Mouse (Mus musculus): Measurements from ENCODE around the gene Abr. TPM values are rescaled to one million over a fixed set of nuclear protein-coding genes. Genes with fewer than 3 reads are reported as not detected.

Gene Abr
- polyA plus RNA-seq, 1 experiment from 2014 or later = 32.3 TPM

- Histone ChIP-seq H3K27me3 (ENCODE audit: control insufficient read depth, insufficient read depth, low read length) (no peaks in the 10 kb centered on the region), H3K36me3 (replicated peaks; ENCODE audit: control insufficient read depth, insufficient read depth, low read depth, low read length) (no peaks in the 10 kb centered on the region), H3K9me3 (replicated peaks; ENCODE audit: control insufficient read depth, low read length) (no peaks in the 10 kb centered on the region), H3K4me3 (ENCODE audit: low read depth, low read length) (no peak overlapping the region), H3K27ac (replicated peaks; ENCODE audit: low read depth, low read length) (no peak overlapping the region), H3K9ac (replicated peaks; ENCODE audit: low read length) (no peak overlapping the region), H3K4me2 (ENCODE audit: low read depth, low read length) (no peak overlapping the region), H3K4me1 (ENCODE audit: control insufficient read depth, insufficient read depth, low read length) (peaks cover 4% of the 10 kb centered on the region; the same call in 1 of the 2 replicates)
- ATAC-seq (replicated peaks; ENCODE audit: insufficient number of reproducible peaks, low FRiP score, low TSS enrichment, low read depth) (no peak), DNase-seq (ENCODE audit: low spot score) (no peak)
- WGBS = 79% methylated on average over 15 of the region's 15 CpGs
Observed at GRCm38 (mm10) chr11:76530168-76530935, 91.8 kb downstream of the Abr start.

GRCm38 (mm10) chr11:76529352-76530141 is 92.6 kb downstream of the Abr start:
- no peak overlapping the region for H3K9ac ChIP-seq (replicated peaks; ENCODE audit: low read length)
- no peak overlapping the region for H3K27ac ChIP-seq (replicated peaks; ENCODE audit: low read depth, low read length)
- no peak overlapping the region for H3K4me2 ChIP-seq (ENCODE audit: low read depth, low read length)
- H3K4me1 ChIP-seq (ENCODE audit: control insufficient read depth, insufficient read depth, low read length) = peaks cover 4% of the 10 kb centered on the region; the same call in 1 of the 2 replicates
- DNase-seq (ENCODE audit: low spot score) (no peak), ATAC-seq (replicated peaks; ENCODE audit: insufficient number of reproducible peaks, low FRiP score, low TSS enrichment, low read depth) (no peak)
- no peaks in the 10 kb centered on the region for H3K27me3 ChIP-seq (ENCODE audit: control insufficient read depth, insufficient read depth, low read length)
- H3K36me3 ChIP-seq (replicated peaks; ENCODE audit: control insufficient read depth, insufficient read depth, low read depth, low read length) = no peaks in the 10 kb centered on the region
- no peaks in the 10 kb centered on the region for H3K9me3 ChIP-seq (replicated peaks; ENCODE audit: control insufficient read depth, low read length)
- H3K4me3 ChIP-seq (ENCODE audit: low read depth, low read length) = no peak overlapping the region
- WGBS = 67% methylated on average over 6 of the region's 6 CpGs

- 60% methylated on average over 4 of the region's 4 CpGs for WGBS
- H3K4me3 ChIP-seq (ENCODE audit: low read depth, low read length) = no peak overlapping the region
- H3K27ac ChIP-seq (replicated peaks; ENCODE audit: low read depth, low read length) = no peak overlapping the region
- H3K4me2 ChIP-seq (ENCODE audit: low read depth, low read length) = no peak overlapping the region
- no peaks in the 10 kb centered on the region for H3K36me3 ChIP-seq (replicated peaks; ENCODE audit: control insufficient read depth, insufficient read depth, low read depth, low read length)
- peaks cover 9% of the 10 kb centered on the region for H3K4me1 ChIP-seq (ENCODE audit: control insufficient read depth, insufficient read depth, low read length)
- no peaks in the 10 kb centered on the region for H3K27me3 ChIP-seq (ENCODE audit: control insufficient read depth, insufficient read depth, low read length)
- ATAC-seq (replicated peaks; ENCODE audit: insufficient number of reproducible peaks, low FRiP score, low TSS enrichment, low read depth) (no peak), DNase-seq (ENCODE audit: low spot score) (peak; percentile 67)
- no peak overlapping the region for H3K9ac ChIP-seq (replicated peaks; ENCODE audit: low read length)
- H3K9me3 ChIP-seq (replicated peaks; ENCODE audit: control insufficient read depth, low read length) = no peaks in the 10 kb centered on the region
Observed at GRCm38 (mm10) chr11:76525646-76526351, 96.3 kb downstream of the Abr start.

GRCm38 (mm10) chr11:76524947-76525346 is 97.2 kb downstream of the Abr start:
- WGBS = 21% methylated on average over 8 of the region's 8 CpGs
- no peak overlapping the region for H3K9ac ChIP-seq (replicated peaks; ENCODE audit: low read length)
- H3K4me2 ChIP-seq (ENCODE audit: low read depth, low read length) = no peak overlapping the region
- no peaks in the 10 kb centered on the region for H3K36me3 ChIP-seq (replicated peaks; ENCODE audit: control insufficient read depth, insufficient read depth, low read depth, low read length)
- DNase-seq (ENCODE audit: low spot score) (peak; percentile 89), ATAC-seq (replicated peaks; ENCODE audit: insufficient number of reproducible peaks, low FRiP score, low TSS enrichment, low read depth) (0 out of 2 replicates have a peak, but pooled peaks have one; percentile 21)
- H3K4me3 ChIP-seq (ENCODE audit: low read depth, low read length) = no peak overlapping the region
- no peaks in the 10 kb centered on the region for H3K27me3 ChIP-seq (ENCODE audit: control insufficient read depth, insufficient read depth, low read length)
- H3K27ac ChIP-seq (replicated peaks; ENCODE audit: low read depth, low read length) = no peak overlapping the region
- peaks cover 9% of the 10 kb centered on the region for H3K4me1 ChIP-seq (ENCODE audit: control insufficient read depth, insufficient read depth, low read length)
- no peaks in the 10 kb centered on the region for H3K9me3 ChIP-seq (replicated peaks; ENCODE audit: control insufficient read depth, low read length)

- WGBS = 33% methylated on average over 4 of the region's 4 CpGs
- peak; percentile 68; the same call in 1 of the 2 replicates for ATAC-seq (replicated peaks; ENCODE audit: insufficient number of reproducible peaks, low FRiP score, low TSS enrichment, low read depth)
- Histone ChIP-seq H3K27me3 (ENCODE audit: control insufficient read depth, insufficient read depth, low read length) (no peaks in the 10 kb centered on the region), H3K9ac (replicated peaks; ENCODE audit: low read length) (peak overlapping the region; percentile 9; the same call in 1 of the 2 replicates), H3K4me1 (ENCODE audit: control insufficient read depth, insufficient read depth, low read length) (peaks cover 9% of the 10 kb centered on the region), H3K9me3 (replicated peaks; ENCODE audit: control insufficient read depth, low read length) (no peaks in the 10 kb centered on the region), H3K27ac (replicated peaks; ENCODE audit: low read depth, low read length) (no peak overlapping the region), H3K36me3 (replicated peaks; ENCODE audit: control insufficient read depth, insufficient read depth, low read depth, low read length) (no peaks in the 10 kb centered on the region), H3K4me2 (ENCODE audit: low read depth, low read length) (no peak overlapping the region), H3K4me3 (ENCODE audit: low read depth, low read length) (no peak overlapping the region)
- DNase-seq (ENCODE audit: low spot score) = peak; percentile 52
Observed at GRCm38 (mm10) chr11:76523356-76523755, 98.8 kb downstream of the Abr start.

- Histone ChIP-seq H3K4me3 (ENCODE audit: low read depth, low read length) (no peak overlapping the region), H3K4me2 (ENCODE audit: low read depth, low read length) (no peak overlapping the region), H3K4me1 (ENCODE audit: control insufficient read depth, insufficient read depth, low read length) (peaks cover 5% of the 10 kb centered on the region; the same call in 1 of the 2 replicates), H3K27me3 (ENCODE audit: control insufficient read depth, insufficient read depth, low read length) (no peaks in the 10 kb centered on the region), H3K9me3 (replicated peaks; ENCODE audit: control insufficient read depth, low read length) (no peaks in the 10 kb centered on the region), H3K36me3 (replicated peaks; ENCODE audit: control insufficient read depth, insufficient read depth, low read depth, low read length) (no peaks in the 10 kb centered on the region), H3K9ac (replicated peaks; ENCODE audit: low read length) (no peak overlapping the region), H3K27ac (replicated peaks; ENCODE audit: low read depth, low read length) (no peak overlapping the region)
- 91% methylated on average over 6 of the region's 6 CpGs for WGBS
- DNase-seq (ENCODE audit: low spot score) (no peak), ATAC-seq (replicated peaks; ENCODE audit: insufficient number of reproducible peaks, low FRiP score, low TSS enrichment, low read depth) (no peak)
Observed at GRCm38 (mm10) chr11:76520889-76521288, 101.2 kb downstream of the Abr start.

- DNase-seq (ENCODE audit: low spot score) (no peak), ATAC-seq (replicated peaks; ENCODE audit: insufficient number of reproducible peaks, low FRiP score, low TSS enrichment, low read depth) (no peak)
- H3K27me3 ChIP-seq (ENCODE audit: control insufficient read depth, insufficient read depth, low read length) = no peaks in the 10 kb centered on the region
- H3K4me1 ChIP-seq (ENCODE audit: control insufficient read depth, insufficient read depth, low read length) = peaks cover 5% of the 10 kb centered on the region; the same call in 1 of the 2 replicates
- no peaks in the 10 kb centered on the region for H3K36me3 ChIP-seq (replicated peaks; ENCODE audit: control insufficient read depth, insufficient read depth, low read depth, low read length)
- H3K9ac ChIP-seq (replicated peaks; ENCODE audit: low read length) = no peak overlapping the region
- no peak overlapping the region for H3K4me3 ChIP-seq (ENCODE audit: low read depth, low read length)
- no peaks in the 10 kb centered on the region for H3K9me3 ChIP-seq (replicated peaks; ENCODE audit: control insufficient read depth, low read length)
- no peak overlapping the region for H3K27ac ChIP-seq (replicated peaks; ENCODE audit: low read depth, low read length)
- 96% methylated on average over 5 of the region's 5 CpGs for WGBS
- H3K4me2 ChIP-seq (ENCODE audit: low read depth, low read length) = no peak overlapping the region
Observed at GRCm38 (mm10) chr11:76518613-76519012, 103.5 kb downstream of the Abr start.

Measured in embryonic facial prominence, embryonic 11.5 days (tissue).